Mouse (Mus musculus) liver, embryonic 15.5 days (tissue): ENCODE data around the gene Atp5j2. TPM values are rescaled to one million over a fixed set of nuclear protein-coding genes. Genes with fewer than 3 reads are reported as not detected.
"Not testable (repeated sequence)": the region's sequence is repeated elsewhere in the genome, so short reads cannot be mapped to it uniquely, and the experiment has no call there.

Source experiments
- ATAC-seq: fragments of 200-750 bp; cut with Nextera tagmentation; 2 replicates; pipeline ENCODE4 v1.8.0; 2017; ENCODE audit warnings: moderate number of reproducible peaks, mild to moderate bottlenecking, moderate library complexity; ENCODE audit not compliant: insufficient read depth
- H3K27ac ChIP-seq: fragments of 300-500 bp; sonication (generic); replicated peaks from 2 replicates; pipeline ENCODE4 v1.5.1; 2015; ENCODE audit warnings: mild to moderate bottlenecking, inconsistent platforms
- H3K27me3 ChIP-seq: fragments of 300-500 bp; sonication (generic); 2 replicates; pipeline ENCODE4 v1.6.1; 2015; ENCODE audit warnings: mild to moderate bottlenecking, inconsistent platforms
- H3K36me3 ChIP-seq: fragments of 300-500 bp; sonication (generic); replicated peaks from 2 replicates; pipeline ENCODE4 v1.6.1; 2015; ENCODE audit warnings: moderate library complexity, mild to moderate bottlenecking, inconsistent platforms
- H3K4me1 ChIP-seq: fragments of 300-500 bp; sonication (generic); replicated peaks from 2 replicates; pipeline ENCODE4 v1.6.1; 2015; ENCODE audit warnings: inconsistent platforms
- H3K4me2 ChIP-seq: fragments of 300-500 bp; sonication (generic); 2 replicates; pipeline ENCODE4 v1.6.1; 2015; ENCODE audit warnings: moderate library complexity, mild to moderate bottlenecking, inconsistent platforms
- H3K4me3 ChIP-seq: fragments of 300-500 bp; sonication (generic); replicated peaks from 2 replicates; pipeline ENCODE4 v1.5.1; 2015; ENCODE audit warnings: mild to moderate bottlenecking, inconsistent platforms
- H3K9ac ChIP-seq: fragments of 300-500 bp; sonication (generic); 2 replicates; pipeline ENCODE4 v1.6.1; 2015; ENCODE audit warnings: moderate library complexity, mild to moderate bottlenecking, inconsistent platforms
- H3K9me3 ChIP-seq: fragments of 300-500 bp; sonication (generic); replicated peaks from 2 replicates; pipeline ENCODE4 v1.6.1; 2016; ENCODE audit warnings: inconsistent platforms
- WGBS: fragments of 180-500 bp; shearing (Covaris S2); methylation state at CpG from one replicate; pipeline ENCODE4 v1.1.7; 2015; ENCODE audit warnings: mixed read lengths; ENCODE audit not compliant: insufficient replicate concordance; 5-methylcytosine and 5-hydroxymethylcytosine counted together
- polyA plus RNA-seq: library from polyadenylated mRNA; unstranded; fragments of >200 nt; fragmentation: Nextera tagmentation; extraction: Ambion mirVana; gene quantifications from 2 replicates; pipeline ENCODE4 v1.2.1, GENCODE M21; 2015

The Atp5j2 gene
- 406 and 457 TPM in 2 replicates for polyA plus RNA-seq

DNA sequence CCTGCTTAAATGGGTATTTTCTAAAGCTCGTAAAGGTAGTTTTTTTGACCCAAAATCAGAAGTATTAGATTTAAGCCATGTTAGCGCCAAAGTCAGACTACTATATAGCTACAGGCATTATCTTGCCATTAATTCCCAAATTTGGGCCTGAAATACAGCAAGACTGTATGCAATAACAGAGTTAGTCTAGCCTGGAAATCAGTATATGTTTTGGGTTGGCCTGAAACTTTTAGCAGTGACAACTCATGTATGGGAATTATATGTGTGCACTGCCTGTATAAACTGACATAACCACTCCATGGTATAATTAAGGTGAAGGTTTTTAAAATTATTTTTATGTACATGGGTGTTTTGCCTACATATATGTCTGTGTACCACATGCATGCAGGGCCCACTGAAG is at the start of gene Atp5j2:
Gene Atp5j2, minus strand, starts transcription at position 101 of the 400 bp plus-strand sequence.
- peaks cover 33% of the 10 kb centered on the region for H3K4me1 ChIP-seq
- H3K4me2 ChIP-seq = peak within 1 kb of the TSS; percentile 81
- H3K27me3 ChIP-seq = no peaks in the 10 kb centered on the region
- 85% methylated on average over 2 of the region's 2 CpGs for WGBS
- ATAC-seq = no peak
- H3K9me3 ChIP-seq = no peaks in the 10 kb centered on the region
- H3K4me3 ChIP-seq = peak within 1 kb of the TSS; percentile 73
- peaks cover 54% of the 10 kb centered on the region for H3K36me3 ChIP-seq
- peak within 1 kb of the TSS; percentile 76 for H3K27ac ChIP-seq
- peak within 1 kb of the TSS; percentile 73 for H3K9ac ChIP-seq

DNA sequence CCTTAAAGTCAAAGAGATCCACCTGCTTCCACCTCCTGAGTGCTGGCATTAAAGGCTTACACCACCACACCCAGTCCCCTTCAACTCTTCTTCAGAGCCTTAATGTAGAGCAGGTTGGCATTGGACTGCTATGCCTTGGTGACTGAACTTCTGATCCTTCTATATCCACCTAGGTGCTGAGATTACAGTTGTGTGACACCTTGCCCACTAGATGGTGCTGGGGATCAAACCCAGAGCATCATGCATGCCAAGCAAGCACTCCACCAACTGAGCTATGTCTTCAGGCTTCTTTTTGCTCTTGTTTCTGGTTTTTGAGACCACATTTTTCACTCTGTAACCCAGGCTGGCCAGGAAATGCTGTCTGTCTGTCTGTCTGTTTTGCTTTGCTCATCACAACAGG is 42.8 kb upstream of the Atp5j2 start:
- Histone ChIP-seq H3K9me3 (no peaks in the 10 kb centered on the region), H3K4me1 (peaks cover 26% of the 10 kb centered on the region), H3K27me3 (no peaks in the 10 kb centered on the region), H3K9ac (no peak overlapping the region), H3K4me3 (no peak overlapping the region), H3K36me3 (peaks cover 58% of the 10 kb centered on the region), H3K4me2 (no peak overlapping the region), H3K27ac (no peak overlapping the region)
- ATAC-seq = no peak

DNA sequence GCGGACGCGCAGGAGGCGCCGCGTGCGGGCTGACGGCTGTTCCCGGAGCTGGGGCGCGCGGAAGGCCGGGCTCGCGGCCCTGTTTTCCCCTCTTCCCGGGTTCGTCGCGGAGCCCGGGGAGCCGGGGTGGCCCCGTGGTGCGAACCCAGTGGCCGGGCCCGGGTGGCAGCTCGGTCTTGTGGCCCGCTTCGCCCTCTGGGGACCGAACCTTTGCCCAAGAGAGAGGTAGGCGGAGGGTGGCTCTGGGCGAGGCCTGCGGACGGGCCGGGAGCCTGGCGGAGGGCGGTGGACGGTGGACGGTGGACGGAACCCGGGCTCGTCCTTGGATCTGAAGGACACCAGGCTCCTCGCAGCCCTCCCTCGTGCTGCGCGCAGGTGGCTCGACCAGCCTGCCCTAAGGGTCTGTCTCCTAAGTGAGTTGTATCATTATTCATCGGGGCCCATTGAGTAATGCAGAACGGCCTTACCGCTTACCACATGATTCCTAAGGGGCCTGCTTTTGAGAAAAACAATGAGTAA is 40.1 kb upstream of the Atp5j2 start:
- H3K4me2 ChIP-seq = peak overlapping the region; percentile 82
- peaks cover 26% of the 10 kb centered on the region for H3K4me1 ChIP-seq
- no peaks in the 10 kb centered on the region for H3K27me3 ChIP-seq
- H3K4me3 ChIP-seq = peak overlapping the region; percentile 86
- under 1% methylated on average over 45 of the region's 49 CpGs for WGBS
- peak; percentile 63 for ATAC-seq
- H3K27ac ChIP-seq = peak overlapping the region; percentile 96
- peaks cover 37% of the 10 kb centered on the region for H3K36me3 ChIP-seq
- H3K9ac ChIP-seq = peak overlapping the region; percentile 91
- H3K9me3 ChIP-seq = no peaks in the 10 kb centered on the region

DNA sequence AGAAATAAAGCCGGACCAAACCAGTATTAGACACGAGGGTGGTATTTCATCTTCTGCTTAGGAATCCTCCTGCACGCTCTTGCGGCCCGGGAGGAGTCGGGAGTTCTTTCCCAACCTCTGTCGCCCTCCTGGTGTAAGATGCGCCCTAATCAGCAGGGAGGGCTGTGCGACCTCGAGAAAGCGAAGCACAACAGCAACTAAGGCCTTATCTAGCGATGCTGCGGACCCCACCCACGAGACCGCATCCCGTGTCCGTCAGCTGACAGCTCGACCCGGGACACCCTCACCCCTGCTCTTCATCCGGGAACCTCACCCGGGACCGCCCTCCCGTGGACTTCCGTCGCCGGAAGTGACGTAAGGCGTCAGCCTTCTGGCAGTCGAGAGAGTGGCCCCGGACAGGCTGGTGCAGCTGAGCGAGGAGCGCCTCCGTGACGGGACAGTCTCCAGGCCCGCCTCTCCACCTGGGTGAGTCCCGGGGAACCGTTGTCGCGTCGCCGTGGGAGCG is 39.6 kb upstream of the Atp5j2 start, which contains the start of gene Zfp655:
Gene Zfp655, plus strand, starts transcription at position 349 of the 505 bp plus-strand sequence.
- no peaks in the 10 kb centered on the region for H3K27me3 ChIP-seq
- H3K4me3 ChIP-seq = peak within 1 kb of the TSS; percentile 86
- no peaks in the 10 kb centered on the region for H3K9me3 ChIP-seq
- H3K4me1 ChIP-seq = peaks cover 26% of the 10 kb centered on the region
- ATAC-seq = peak; percentile 98
- peaks cover 32% of the 10 kb centered on the region for H3K36me3 ChIP-seq
- H3K9ac ChIP-seq = peak within 1 kb of the TSS; percentile 91
- under 1% methylated on average over 42 of the region's 42 CpGs for WGBS
- H3K4me2 ChIP-seq = peak within 1 kb of the TSS; percentile 82
- peak within 1 kb of the TSS; percentile 96 for H3K27ac ChIP-seq

- H3K4me2 ChIP-seq = peak overlapping the region; percentile 82
- no peaks in the 10 kb centered on the region for H3K27me3 ChIP-seq
- ATAC-seq = no peak
- H3K36me3 ChIP-seq = peaks cover 25% of the 10 kb centered on the region
- WGBS = 72% methylated on average over 4 of the region's 4 CpGs
- no peak overlapping the region; the same call in 1 of the 2 replicates for H3K9ac ChIP-seq
- peak overlapping the region; percentile 86 for H3K4me3 ChIP-seq
- H3K27ac ChIP-seq = peak overlapping the region; percentile 96
- H3K4me1 ChIP-seq = peaks cover 26% of the 10 kb centered on the region
- H3K9me3 ChIP-seq = no peaks in the 10 kb centered on the region
Observed at GRCm38 (mm10) chr5:145230641-145231040, 38.8 kb upstream of the Atp5j2 start.

DNA sequence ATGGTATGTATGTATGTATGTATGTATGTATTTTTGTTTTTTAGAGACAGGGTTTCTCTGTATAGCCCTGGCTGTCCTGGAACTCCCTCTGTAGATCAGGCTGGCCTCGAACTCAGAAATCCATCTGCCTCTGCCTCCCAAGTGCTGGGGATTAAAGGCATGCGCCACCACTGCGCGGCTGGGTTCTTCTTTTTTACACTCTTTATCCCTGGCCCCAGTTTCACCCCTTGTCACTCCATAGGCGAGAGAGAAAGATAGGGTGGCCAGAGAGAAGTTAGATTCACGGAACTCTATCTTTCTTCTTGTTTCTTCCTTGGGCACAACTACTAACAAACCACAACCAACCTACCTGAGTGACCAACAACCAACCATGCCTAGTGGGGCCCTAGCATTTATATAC is 37.4 kb upstream of the Atp5j2 start:
- H3K36me3 ChIP-seq = peaks cover 11% of the 10 kb centered on the region
- H3K27me3 ChIP-seq, H3K9ac ChIP-seq, ATAC-seq, H3K27ac ChIP-seq, H3K4me3 ChIP-seq, H3K9me3 ChIP-seq, H3K4me2 ChIP-seq: not testable (repeated sequence)
- peaks cover 26% of the 10 kb centered on the region for H3K4me1 ChIP-seq
- 75% methylated on average over 6 of the region's 6 CpGs for WGBS

DNA sequence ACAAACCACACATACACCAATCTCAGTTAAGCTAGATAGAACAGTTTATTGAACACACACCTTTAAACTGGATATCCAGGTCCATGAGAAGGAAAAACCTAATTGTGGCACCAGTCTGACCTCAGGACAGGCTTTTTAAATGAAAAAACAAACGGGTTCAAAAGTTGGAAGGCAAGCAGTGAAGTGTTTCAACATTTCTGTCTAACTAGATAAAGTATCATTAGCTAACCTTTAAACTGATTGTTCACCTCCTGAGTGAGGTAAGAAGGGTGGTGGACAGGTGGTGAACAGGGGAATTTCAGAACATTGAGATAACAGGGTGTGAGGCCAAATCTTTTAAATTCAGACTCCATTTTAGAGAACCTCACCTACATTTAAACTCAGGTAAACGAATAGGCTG is 34.6 kb upstream of the Atp5j2 start:
- Histone ChIP-seq H3K9me3 (no peaks in the 10 kb centered on the region), H3K9ac (no peak overlapping the region), H3K27ac (no peak overlapping the region), H3K4me1 (peaks cover 12% of the 10 kb centered on the region), H3K36me3 (peaks cover 3% of the 10 kb centered on the region), H3K27me3 (no peaks in the 10 kb centered on the region), H3K4me2 (no peak overlapping the region), H3K4me3 (no peak overlapping the region)
- 37% methylated on average over 2 of the region's 2 CpGs for WGBS
- no peak for ATAC-seq

- H3K9ac ChIP-seq = no peak overlapping the region
- 73% methylated on average over 12 of the region's 12 CpGs for WGBS
- H3K4me3 ChIP-seq = no peak overlapping the region
- H3K4me1 ChIP-seq = no peaks in the 10 kb centered on the region; the same call in 1 of the 2 replicates
- no peak for ATAC-seq
- 0 out of 2 replicates have a peak overlapping the region, but pooled peaks have one; percentile 5 for H3K27ac ChIP-seq
- no peak overlapping the region for H3K4me2 ChIP-seq
- peaks cover 29% of the 10 kb centered on the region for H3K36me3 ChIP-seq
- H3K27me3 ChIP-seq = no peaks in the 10 kb centered on the region
- H3K9me3 ChIP-seq = no peaks in the 10 kb centered on the region
Observed at GRCm38 (mm10) chr5:145223395-145223794, 31.5 kb upstream of the Atp5j2 start.

DNA sequence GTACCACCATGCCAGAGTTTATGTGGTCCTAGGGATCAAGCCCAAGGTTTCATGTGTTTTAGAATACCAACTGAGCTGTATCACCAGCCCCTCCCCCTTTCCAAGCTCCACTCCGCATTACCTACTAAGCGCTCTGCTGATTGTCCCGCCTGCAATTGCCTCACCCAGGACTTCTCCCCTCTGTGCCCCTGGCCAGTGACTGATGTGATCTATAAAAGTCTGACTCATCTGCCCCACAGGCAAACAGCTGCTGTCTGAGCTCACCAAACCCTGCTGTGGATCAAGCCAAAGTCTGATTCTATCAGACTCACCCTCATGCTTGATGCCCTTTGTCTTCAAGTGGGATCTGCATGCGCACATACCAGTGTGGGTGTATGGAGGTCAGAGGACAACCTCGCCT is 31.0 kb upstream of the Atp5j2 start:
- ATAC-seq = peak; percentile 62
- WGBS = 69% methylated on average over 5 of the region's 5 CpGs

DNA sequence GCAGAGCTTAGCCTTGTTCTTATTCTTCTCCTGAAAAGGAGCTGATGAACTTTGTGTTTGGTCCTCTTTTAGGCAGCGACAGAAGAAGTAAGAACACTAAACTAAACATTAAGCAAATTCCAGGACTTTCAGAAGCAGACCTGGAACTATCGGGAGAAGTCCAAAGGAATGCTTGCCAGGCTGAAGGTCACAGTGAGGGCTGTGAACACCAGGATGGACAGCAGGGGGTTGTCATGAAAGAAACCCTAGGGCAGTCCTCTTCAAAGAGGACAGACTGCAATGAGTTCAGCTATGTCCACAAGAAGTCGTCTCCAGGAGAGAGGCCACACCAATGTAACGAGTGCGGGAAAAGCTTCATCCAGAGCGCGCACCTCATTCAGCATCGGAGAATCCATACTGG is 28.1 kb upstream of the Atp5j2 start:
- Histone ChIP-seq H3K36me3 (peaks cover 37% of the 10 kb centered on the region), H3K4me1 (no peaks in the 10 kb centered on the region; the same call in 1 of the 2 replicates), H3K9me3 (no peaks in the 10 kb centered on the region), H3K27ac (no peak overlapping the region), H3K9ac (no peak overlapping the region), H3K27me3 (no peaks in the 10 kb centered on the region), H3K4me3 (no peak overlapping the region), H3K4me2 (no peak overlapping the region)
- WGBS = 86% methylated on average over 8 of the region's 8 CpGs
- ATAC-seq = no peak

More for the DNA sequence above, 31.0 kb upstream of the Atp5j2 start:
- 0 out of 2 replicates have a peak overlapping the region, but pooled peaks have one; percentile 5 for H3K27ac ChIP-seq
- no peaks in the 10 kb centered on the region; the same call in 1 of the 2 replicates for H3K4me1 ChIP-seq
- H3K27me3 ChIP-seq = no peaks in the 10 kb centered on the region
- no peak overlapping the region for H3K4me2 ChIP-seq
- H3K4me3 ChIP-seq = no peak overlapping the region
- peaks cover 32% of the 10 kb centered on the region for H3K36me3 ChIP-seq
- no peaks in the 10 kb centered on the region for H3K9me3 ChIP-seq
- H3K9ac ChIP-seq = no peak overlapping the region

GRCm38 (mm10) chr5:145218671-145219070 is 26.8 kb upstream of the Atp5j2 start:
- Histone ChIP-seq H3K4me3 (no peak overlapping the region), H3K9ac (no peak overlapping the region), H3K4me2 (no peak overlapping the region), H3K27ac (no peak overlapping the region), H3K27me3 (no peaks in the 10 kb centered on the region), H3K4me1 (no peaks in the 10 kb centered on the region; the same call in 1 of the 2 replicates), H3K9me3 (no peaks in the 10 kb centered on the region), H3K36me3 (peaks cover 42% of the 10 kb centered on the region)
- WGBS = 91% methylated on average over 20 of the region's 20 CpGs
- no peak for ATAC-seq
